Mouse (Mus musculus) hindbrain, embryonic 12.5 days (tissue): ENCODE results near the gene Olfr576. TPM values are rescaled to one million over a fixed set of nuclear protein-coding genes. Genes with fewer than 3 reads are reported as not detected.
A peak's percentile ranks its signal among the peaks of the same experiment; 100 is the strongest.

Source experiments
- ATAC-seq: fragments of 200-750 bp; cut with Nextera tagmentation; 2 replicates; pipeline ENCODE4 v1.8.0; 2017; ENCODE audit warnings: moderate TSS enrichment; ENCODE audit not compliant: low FRiP score
- H3K27ac ChIP-seq: fragments of 300-500 bp; sonication (generic); 2 replicates; pipeline ENCODE4 v1.5.1; 2016; ENCODE audit warnings: mild to moderate bottlenecking
- H3K27me3 ChIP-seq: fragments of 300-500 bp; sonication (generic); 2 replicates; pipeline ENCODE4 v1.6.1; 2016; ENCODE audit warnings: mild to moderate bottlenecking
- H3K36me3 ChIP-seq: fragments of 300-500 bp; sonication (generic); 2 replicates; pipeline ENCODE4 v1.6.1; 2016; ENCODE audit warnings: mild to moderate bottlenecking
- H3K4me1 ChIP-seq: fragments of 300-500 bp; sonication (generic); 2 replicates; pipeline ENCODE4 v1.6.1; 2016
- H3K4me2 ChIP-seq: fragments of 300-500 bp; sonication (generic); replicated peaks from 2 replicates; pipeline ENCODE4 v1.6.1; 2016; ENCODE audit warnings: mild to moderate bottlenecking
- H3K4me3 ChIP-seq: fragments of 300-500 bp; sonication (generic); 2 replicates; pipeline ENCODE4 v1.5.1; 2016; ENCODE audit warnings: mild to moderate bottlenecking
- H3K9ac ChIP-seq: fragments of 300-500 bp; sonication (generic); 2 replicates; pipeline ENCODE4 v1.6.1; 2016; ENCODE audit warnings: mild to moderate bottlenecking, moderate library complexity
- H3K9me3 ChIP-seq: fragments of 300-500 bp; sonication (generic); replicated peaks from 2 replicates; pipeline ENCODE4 v1.6.1; 2016; ENCODE audit warnings: mild to moderate bottlenecking
- WGBS: fragments of 180-500 bp; shearing (Covaris S2); methylation state at CpG from one replicate; pipeline ENCODE4 v1.1.7; 2016; 5-methylcytosine and 5-hydroxymethylcytosine counted together
- polyA plus RNA-seq: library from polyadenylated mRNA; unstranded; fragments of >200 nt; fragmentation: Nextera tagmentation; extraction: Ambion mirVana; gene quantifications from 2 replicates; pipeline ENCODE4 v1.2.1, GENCODE M21; 2016

Gene Olfr576
- not detected in 2 replicates for polyA plus RNA-seq

DNA sequence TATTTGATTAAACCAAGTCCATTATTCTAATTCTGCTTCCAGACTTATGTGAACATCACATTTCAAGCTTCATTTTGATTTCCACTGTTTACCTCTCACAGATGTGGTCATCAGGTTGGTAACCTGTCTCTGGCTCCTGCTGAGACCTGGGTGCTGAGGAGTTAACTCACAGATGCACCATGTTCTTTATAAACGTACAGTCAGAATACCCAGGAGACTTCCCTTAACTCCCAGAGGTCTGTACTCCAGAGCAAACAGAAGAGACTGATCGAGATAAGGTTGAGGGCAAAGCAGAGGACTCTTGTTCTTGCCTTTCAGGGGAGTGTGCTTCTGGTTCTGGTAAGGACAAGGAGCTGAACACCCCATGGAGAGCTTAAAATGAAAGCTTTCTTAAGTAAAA lies at the start of gene Olfr576:
TSS of gene Olfr576 (plus strand) at position 301 of the 400 bp plus-strand sequence.
- H3K36me3 ChIP-seq, result no peaks in the 10 kb centered on the region
- no peak within 1 kb of the TSS for H3K9ac ChIP-seq
- H3K9me3 ChIP-seq, result no peaks in the 10 kb centered on the region
- no peak for ATAC-seq
- H3K4me3 ChIP-seq, result no peak within 1 kb of the TSS
- 61% methylated on average over 2 of the region's 2 CpGs for WGBS
- H3K4me1 ChIP-seq, result no peaks in the 10 kb centered on the region
- no peak within 1 kb of the TSS for H3K27ac ChIP-seq
- H3K27me3 ChIP-seq, result no peaks in the 10 kb centered on the region
- H3K4me2 ChIP-seq, result no peak within 1 kb of the TSS

DNA sequence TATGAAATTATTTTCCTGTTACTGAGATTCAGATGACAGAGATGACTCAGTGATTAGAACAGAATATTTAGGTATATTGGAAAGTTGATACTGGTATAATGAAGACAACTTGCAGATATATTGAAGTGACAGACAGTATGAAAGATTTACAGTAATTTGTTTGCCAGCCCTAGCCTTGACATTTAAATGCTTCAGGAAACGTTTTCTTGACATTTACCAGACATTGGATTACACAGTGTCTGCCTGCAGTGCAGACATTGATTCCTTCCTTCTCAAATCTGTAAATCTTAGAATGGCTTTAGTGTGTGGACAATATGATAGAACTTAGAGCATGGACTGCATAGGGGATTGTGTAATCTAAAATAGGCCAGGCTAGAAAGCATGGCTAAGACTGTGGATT lies 47.2 kb upstream of the Olfr576 start:
- Histone ChIP-seq H3K27me3 (no peaks in the 10 kb centered on the region), H3K36me3 (no peaks in the 10 kb centered on the region), H3K4me1 (0 out of 2 replicates have a peak, but pooled peaks cover 4% of the 10 kb centered on the region), H3K4me3 (no peak overlapping the region), H3K9ac (no peak overlapping the region), H3K4me2 (no peak overlapping the region), H3K9me3 (no peaks in the 10 kb centered on the region), H3K27ac (no peak overlapping the region)
- WGBS, result 50% methylated on average over 1 of the region's 1 CpGs
- no peak for ATAC-seq

DNA sequence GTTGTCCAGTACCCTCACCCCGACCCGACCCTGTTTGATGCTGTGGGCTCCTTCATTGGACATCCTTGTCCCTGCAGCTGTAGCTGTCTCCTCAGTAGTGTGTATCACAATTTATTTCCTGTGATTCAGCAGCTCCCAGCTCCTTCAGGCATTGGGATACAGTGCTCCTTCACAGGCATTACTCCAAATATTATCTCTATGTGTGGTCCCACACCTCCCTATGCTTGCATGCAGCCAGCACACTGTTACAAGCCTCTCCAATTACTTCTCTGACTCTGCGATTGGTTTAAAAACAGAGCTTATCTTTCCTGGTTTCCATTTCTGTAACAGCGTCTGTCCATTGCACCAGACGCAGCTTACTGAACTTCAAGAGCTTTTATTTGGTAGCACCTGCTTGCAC lies 46.1 kb upstream of the Olfr576 start:
- Histone ChIP-seq H3K27me3 (no peaks in the 10 kb centered on the region), H3K27ac (no peak overlapping the region), H3K4me1 (0 out of 2 replicates have a peak, but pooled peaks cover 4% of the 10 kb centered on the region), H3K9ac (no peak overlapping the region), H3K4me2 (no peak overlapping the region), H3K4me3 (no peak overlapping the region), H3K36me3 (no peaks in the 10 kb centered on the region), H3K9me3 (no peaks in the 10 kb centered on the region)
- no peak for ATAC-seq
- 83% methylated on average over 5 of the region's 5 CpGs for WGBS

DNA sequence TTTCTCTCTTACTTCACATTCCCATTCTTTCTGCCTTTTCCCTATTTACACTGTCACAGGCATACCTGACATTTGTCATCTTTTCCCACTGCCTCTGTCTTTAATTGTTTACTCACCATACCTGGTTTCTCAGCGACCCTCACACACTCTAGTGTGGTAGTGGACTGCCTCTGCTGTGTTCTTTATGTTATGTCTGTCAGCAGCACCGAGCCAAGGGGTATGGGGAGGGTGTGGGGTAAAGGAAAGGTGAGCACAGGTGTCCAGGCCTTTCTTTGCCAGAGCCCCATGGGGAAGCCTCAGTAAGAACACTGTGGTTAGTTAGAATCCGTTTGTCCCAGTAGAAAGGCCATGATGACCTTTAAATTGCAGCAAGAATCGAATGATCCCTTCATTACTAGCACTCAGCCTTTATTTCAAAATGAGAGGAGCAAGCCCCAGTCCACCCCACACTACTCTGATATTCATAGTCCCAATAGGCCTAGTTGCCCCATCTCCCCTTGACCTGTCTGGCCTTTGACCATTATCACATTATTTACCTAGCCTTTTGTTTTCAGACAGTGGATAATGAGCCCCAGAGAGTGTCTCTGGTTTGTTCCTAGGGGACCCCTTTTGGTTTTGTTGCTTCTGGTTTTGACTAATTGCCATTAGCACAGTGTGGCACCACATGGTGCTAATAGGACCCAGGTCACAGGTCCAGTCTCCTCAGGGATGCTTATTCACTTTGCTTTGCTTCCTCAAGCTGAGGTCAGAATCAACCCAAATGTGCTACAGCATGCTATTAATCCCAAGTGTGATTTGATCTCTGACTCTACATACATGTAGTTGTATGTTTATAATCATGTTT lies 45.2 kb upstream of the Olfr576 start, which contains the start of gene Olfr571:
TSS of gene Olfr571 (minus strand) at position 505 of the 844 bp plus-strand sequence.
- Histone ChIP-seq H3K27ac (no peak within 1 kb of the TSS), H3K4me1 (0 out of 2 replicates have a peak, but pooled peaks cover 4% of the 10 kb centered on the region), H3K9ac (no peak within 1 kb of the TSS), H3K9me3 (no peaks in the 10 kb centered on the region), H3K4me2 (no peak within 1 kb of the TSS), H3K4me3 (no peak within 1 kb of the TSS), H3K36me3 (no peaks in the 10 kb centered on the region), H3K27me3 (no peaks in the 10 kb centered on the region)
- peak; percentile 63 for ATAC-seq
- 51% methylated on average over 4 of the region's 4 CpGs for WGBS

DNA sequence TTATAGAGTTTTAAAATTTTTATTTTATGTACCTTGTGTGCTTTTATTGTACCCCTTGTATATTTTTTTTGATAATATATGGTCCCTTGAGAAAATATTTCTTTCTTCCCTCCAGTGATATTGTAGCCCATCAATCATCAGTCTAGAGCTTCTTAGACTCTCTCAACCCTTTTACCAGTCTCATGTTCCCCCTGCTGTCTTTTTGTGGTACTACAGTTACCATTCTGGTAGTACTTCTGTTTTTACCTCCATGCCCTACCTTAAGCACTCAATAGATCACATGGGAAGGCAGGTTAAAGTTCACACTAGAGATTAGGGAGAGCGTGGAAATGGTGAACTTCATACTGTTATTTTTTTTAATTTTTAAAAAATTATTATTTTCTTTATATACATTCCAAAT lies 42.8 kb upstream of the Olfr576 start:
- H3K4me3 ChIP-seq, result no peak overlapping the region
- no peak overlapping the region for H3K9ac ChIP-seq
- ATAC-seq, result peak; percentile 46
- H3K27me3 ChIP-seq, result no peaks in the 10 kb centered on the region
- H3K36me3 ChIP-seq, result no peaks in the 10 kb centered on the region
- H3K27ac ChIP-seq, result no peak overlapping the region
- WGBS, result 13% methylated on average over 1 of the region's 1 CpGs
- H3K4me2 ChIP-seq, result no peak overlapping the region
- H3K9me3 ChIP-seq, result no peaks in the 10 kb centered on the region
- H3K4me1 ChIP-seq, result 0 out of 2 replicates have a peak, but pooled peaks cover 4% of the 10 kb centered on the region

DNA sequence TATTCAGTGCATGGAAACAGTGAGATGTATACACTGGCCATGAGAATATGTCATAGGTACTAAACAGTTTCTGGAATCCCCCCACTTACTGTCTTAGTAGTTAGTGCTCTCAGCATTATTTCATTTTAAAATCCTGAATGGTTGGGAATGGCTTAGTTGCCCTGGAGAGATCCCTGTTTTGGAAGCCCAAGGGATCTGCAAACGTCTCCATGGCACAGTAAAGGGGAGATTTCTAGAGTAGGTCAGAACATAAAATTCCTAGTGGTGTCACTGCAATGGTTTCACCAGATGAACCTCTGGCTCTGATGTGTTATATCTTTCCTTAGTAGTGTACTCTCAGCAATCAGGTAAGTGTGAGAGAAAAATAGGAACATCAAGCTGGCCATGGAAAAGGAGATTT lies 38.4 kb upstream of the Olfr576 start, which contains the start of gene Olfr572:
TSS of gene Olfr572 (plus strand) at position 301 of the 400 bp plus-strand sequence.
- no peaks in the 10 kb centered on the region for H3K27me3 ChIP-seq
- no peak within 1 kb of the TSS for H3K27ac ChIP-seq
- no peak within 1 kb of the TSS for H3K4me3 ChIP-seq
- H3K9ac ChIP-seq, result no peak within 1 kb of the TSS
- no peak within 1 kb of the TSS for H3K4me2 ChIP-seq
- WGBS, result 68% methylated on average over 1 of the region's 1 CpGs
- no peak for ATAC-seq
- H3K4me1 ChIP-seq, result no peaks in the 10 kb centered on the region
- H3K9me3 ChIP-seq, result no peaks in the 10 kb centered on the region
- no peaks in the 10 kb centered on the region for H3K36me3 ChIP-seq

DNA sequence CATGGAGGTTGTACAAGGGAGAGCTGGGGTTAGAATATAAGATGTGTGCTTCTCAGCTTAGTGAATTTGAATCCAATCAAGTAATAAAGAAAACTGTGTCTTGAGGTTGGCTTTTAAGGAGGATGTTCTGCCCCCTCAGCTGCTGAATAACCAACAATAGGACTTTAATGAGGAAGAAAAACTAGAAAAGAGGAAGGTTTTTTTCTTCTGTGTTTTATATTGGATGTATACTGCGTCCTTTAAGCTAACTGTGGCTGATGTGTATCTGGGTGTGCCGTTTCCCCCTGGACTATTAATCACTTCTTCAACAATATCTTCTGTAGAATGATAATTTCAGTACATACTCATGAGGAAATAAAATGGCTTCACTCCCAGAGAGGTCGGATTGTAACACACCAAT lies 35.4 kb upstream of the Olfr576 start:
- ATAC-seq, result no peak
- WGBS, result 79% methylated on average over 3 of the region's 3 CpGs
- no peak overlapping the region for H3K9ac ChIP-seq
- no peaks in the 10 kb centered on the region for H3K9me3 ChIP-seq
- H3K4me1 ChIP-seq, result no peaks in the 10 kb centered on the region
- H3K27me3 ChIP-seq, result no peaks in the 10 kb centered on the region
- H3K27ac ChIP-seq, result no peak overlapping the region
- no peaks in the 10 kb centered on the region for H3K36me3 ChIP-seq
- no peak overlapping the region for H3K4me2 ChIP-seq
- no peak overlapping the region for H3K4me3 ChIP-seq

DNA sequence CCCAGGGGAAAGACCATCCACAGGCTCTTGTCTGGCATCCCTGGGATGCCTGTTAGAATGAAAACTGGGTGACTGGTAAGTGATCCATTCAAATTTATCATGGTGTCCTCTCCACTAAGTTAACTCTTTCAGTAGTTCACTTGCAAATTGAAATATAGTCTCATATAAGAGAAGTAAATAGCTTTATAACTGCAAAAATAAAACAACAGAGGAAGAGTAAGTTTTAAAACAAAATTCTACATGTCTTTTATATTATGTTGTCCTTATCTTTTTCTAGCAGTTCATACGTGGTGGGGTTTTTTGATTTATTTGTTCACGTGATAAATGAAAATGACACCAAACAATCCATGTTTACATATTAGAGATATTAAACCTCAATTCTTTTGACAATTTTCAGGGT lies 20.0 kb upstream of the Olfr576 start, which contains the start of gene Olfr573-ps1:
TSS of gene Olfr573-ps1 (minus strand) at position 101 of the 400 bp plus-strand sequence.
- no peak for ATAC-seq
- H3K36me3 ChIP-seq, result no peaks in the 10 kb centered on the region
- H3K4me2 ChIP-seq, result no peak within 1 kb of the TSS
- H3K27ac ChIP-seq, result no peak within 1 kb of the TSS
- H3K9ac ChIP-seq, result no peak within 1 kb of the TSS
- no peak within 1 kb of the TSS for H3K4me3 ChIP-seq
- H3K27me3 ChIP-seq, result no peaks in the 10 kb centered on the region
- H3K9me3 ChIP-seq, result no peaks in the 10 kb centered on the region
- H3K4me1 ChIP-seq, result no peaks in the 10 kb centered on the region
- WGBS, result 93% methylated on average over 2 of the region's 2 CpGs

DNA sequence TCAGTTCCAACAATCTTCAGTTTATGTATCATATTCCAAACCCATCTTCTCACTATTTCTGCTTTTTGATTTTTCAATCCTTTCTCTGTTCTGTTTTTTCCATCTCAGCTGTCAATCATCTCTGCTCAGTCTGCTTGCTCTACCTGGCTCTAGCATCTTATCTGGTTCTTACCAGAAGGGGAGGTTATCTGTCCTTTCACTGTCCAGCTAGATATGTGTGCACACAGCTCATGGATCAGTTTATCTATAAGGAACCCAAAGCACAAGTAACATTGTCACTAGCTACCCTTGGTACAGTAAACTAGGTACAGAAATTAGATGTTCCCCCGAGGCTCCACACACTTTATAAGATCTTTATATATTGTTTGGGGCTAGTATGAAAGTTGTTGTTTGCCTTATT lies 19.0 kb upstream of the Olfr576 start:
- 91% methylated on average over 1 of the region's 1 CpGs for WGBS
- Histone ChIP-seq H3K27ac (no peak overlapping the region), H3K4me2 (no peak overlapping the region), H3K9me3 (no peaks in the 10 kb centered on the region), H3K36me3 (no peaks in the 10 kb centered on the region), H3K27me3 (no peaks in the 10 kb centered on the region), H3K4me1 (no peaks in the 10 kb centered on the region), H3K4me3 (no peak overlapping the region), H3K9ac (no peak overlapping the region)
- ATAC-seq, result no peak

DNA sequence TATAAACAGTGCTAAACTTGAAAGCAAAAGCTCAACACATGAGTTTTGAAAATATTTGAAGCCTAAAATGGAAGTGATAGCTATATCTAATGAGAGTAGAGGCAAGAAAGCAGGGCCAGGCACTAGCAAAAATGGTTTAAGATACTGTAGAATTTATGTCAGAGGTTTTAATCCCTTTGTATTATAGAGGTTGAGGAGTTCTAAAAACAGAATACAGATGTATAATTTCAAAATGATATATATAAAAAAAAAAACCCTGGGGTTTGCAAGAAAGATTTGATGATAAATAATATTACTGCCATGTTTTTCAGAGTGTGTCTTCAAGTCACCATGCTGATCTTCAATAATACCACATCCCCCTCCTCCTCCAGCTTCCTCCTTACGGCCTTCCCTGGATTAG lies 14.3 kb upstream of the Olfr576 start, which contains the start of gene Olfr574:
TSS of gene Olfr574 (plus strand) at position 301 of the 400 bp plus-strand sequence.
- Histone ChIP-seq H3K27ac (no peak within 1 kb of the TSS), H3K4me1 (no peaks in the 10 kb centered on the region), H3K4me2 (no peak within 1 kb of the TSS), H3K9me3 (no peaks in the 10 kb centered on the region), H3K9ac (no peak within 1 kb of the TSS), H3K36me3 (no peaks in the 10 kb centered on the region), H3K4me3 (no peak within 1 kb of the TSS), H3K27me3 (no peaks in the 10 kb centered on the region)
- ATAC-seq, result no peak
- WGBS, result 86% methylated on average over 1 of the region's 1 CpGs

DNA sequence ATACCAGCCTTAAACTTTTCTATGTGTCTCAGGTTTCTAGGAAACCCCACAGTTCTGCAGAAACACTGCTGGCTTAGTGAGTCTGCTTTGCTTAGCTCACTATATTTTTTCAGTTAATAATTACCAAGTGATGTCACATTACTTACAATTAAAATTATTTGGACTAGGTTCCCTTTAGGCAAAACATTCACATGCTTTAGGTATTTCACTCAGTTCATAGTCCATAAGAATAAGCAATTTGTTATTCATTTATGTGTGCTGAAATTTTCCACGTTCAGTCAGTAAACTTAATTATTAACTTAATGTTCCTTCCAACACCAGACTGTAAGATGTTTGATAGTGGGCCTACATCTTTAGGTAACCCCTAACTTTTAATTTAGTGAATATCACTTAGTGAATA lies 11.7 kb upstream of the Olfr576 start:
- no peak overlapping the region for H3K9ac ChIP-seq
- no peaks in the 10 kb centered on the region for H3K4me1 ChIP-seq
- no peak overlapping the region for H3K27ac ChIP-seq
- H3K4me2 ChIP-seq, result no peak overlapping the region
- no peaks in the 10 kb centered on the region for H3K9me3 ChIP-seq
- 88% methylated on average over 1 of the region's 1 CpGs for WGBS
- H3K4me3 ChIP-seq, result no peak overlapping the region
- no peaks in the 10 kb centered on the region for H3K36me3 ChIP-seq
- no peak for ATAC-seq
- no peaks in the 10 kb centered on the region for H3K27me3 ChIP-seq

DNA sequence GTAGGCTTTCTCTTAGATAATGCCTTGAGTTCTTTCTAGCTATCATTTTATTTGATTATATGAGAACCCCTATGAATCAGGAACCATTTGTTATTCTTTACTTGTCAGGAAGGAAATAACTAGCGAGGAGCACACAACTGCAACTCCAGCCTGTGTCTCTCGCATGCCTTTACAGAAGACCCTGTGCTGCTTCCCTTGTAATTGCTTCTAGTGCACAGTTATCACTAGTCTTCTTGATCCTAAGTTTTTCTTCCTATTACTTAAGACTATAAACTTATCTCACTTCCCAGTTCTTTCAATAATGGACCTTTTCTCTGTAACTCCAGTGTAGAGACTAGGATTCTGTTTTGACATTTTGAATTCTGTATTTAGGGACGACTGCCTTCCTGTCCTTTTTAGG lies 4.3 kb upstream of the Olfr576 start:
- no peak for ATAC-seq
- 80% methylated on average over 3 of the region's 3 CpGs for WGBS
- H3K27ac ChIP-seq, result no peak overlapping the region
- H3K4me2 ChIP-seq, result no peak overlapping the region
- H3K36me3 ChIP-seq, result no peaks in the 10 kb centered on the region
- no peak overlapping the region for H3K9ac ChIP-seq
- no peaks in the 10 kb centered on the region for H3K4me1 ChIP-seq
- no peaks in the 10 kb centered on the region for H3K27me3 ChIP-seq
- no peak overlapping the region for H3K4me3 ChIP-seq
- no peaks in the 10 kb centered on the region for H3K9me3 ChIP-seq

DNA sequence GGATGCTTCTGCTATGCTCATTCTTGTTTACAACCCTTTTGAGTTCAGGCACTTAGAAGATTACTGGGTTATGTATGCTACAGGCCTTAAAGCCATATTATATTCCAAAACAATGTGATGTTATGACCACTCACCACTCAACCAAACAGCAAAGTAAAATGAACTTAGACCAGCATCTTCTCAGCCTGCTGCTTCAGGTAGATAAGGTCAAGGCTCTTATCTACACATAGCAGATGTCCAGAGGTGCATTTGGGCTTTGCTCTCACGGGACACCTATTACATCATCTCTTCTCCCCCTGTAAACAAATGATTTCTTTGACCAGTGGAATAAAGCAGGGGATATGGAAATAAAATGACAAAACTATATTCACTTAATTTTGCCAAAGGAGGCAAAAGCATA lies 3.9 kb upstream of the Olfr576 start, which contains the start of gene Olfr575:
TSS of gene Olfr575 (minus strand) at position 183 of the 400 bp plus-strand sequence.
- Histone ChIP-seq H3K27ac (no peak within 1 kb of the TSS), H3K9ac (no peak within 1 kb of the TSS), H3K27me3 (no peaks in the 10 kb centered on the region), H3K4me2 (no peak within 1 kb of the TSS), H3K4me3 (no peak within 1 kb of the TSS), H3K36me3 (no peaks in the 10 kb centered on the region), H3K4me1 (no peaks in the 10 kb centered on the region), H3K9me3 (no peaks in the 10 kb centered on the region)
- no peak for ATAC-seq
- 63% methylated on average over 1 of the region's 1 CpGs for WGBS
